Mouse (Mus musculus): Measurements from ENCODE around the gene Mrpl20. TPM values are rescaled to one million over a fixed set of nuclear protein-coding genes. Genes with fewer than 3 reads are reported as not detected.
A peak's percentile ranks its signal among the peaks of the same experiment; 100 is the strongest.

The Mrpl20 gene
- polyA plus RNA-seq, 1 experiment from 2014 or later: 255 TPM

GRCm38 (mm10) chr4:155849391-155849790 lies 46.7 kb downstream of the Mrpl20 start:
- DNase-seq (no peak), ATAC-seq (ENCODE audit: low FRiP score, low TSS enrichment) (no peak)
- H3K27ac ChIP-seq (replicated peaks; ENCODE audit: low read depth, low read length): no peak overlapping the region
- H3K27me3 ChIP-seq (ENCODE audit: control insufficient read depth, insufficient read depth, low read length): no peaks in the 10 kb centered on the region
- no peaks in the 10 kb centered on the region for H3K9me3 ChIP-seq (ENCODE audit: control insufficient read depth, low read length)
- H3K4me1 ChIP-seq (ENCODE audit: control insufficient read depth, insufficient read depth, low read length): peaks cover 25% of the 10 kb centered on the region
- peak overlapping the region; percentile 95 for H3K4me2 ChIP-seq (ENCODE audit: low read length)
- H3K4me3 ChIP-seq (replicated peaks; ENCODE audit: low read depth, low read length): no peak overlapping the region
- 89% methylated on average over 2 of the region's 2 CpGs for WGBS
- H3K36me3 ChIP-seq (ENCODE audit: control insufficient read depth, insufficient read depth, low read length): peaks cover 12% of the 10 kb centered on the region; the same call in 1 of the 2 replicates
- H3K9ac ChIP-seq (replicated peaks; ENCODE audit: low read length): no peak overlapping the region

GRCm38 (mm10) chr4:155849792-155850451 lies 47.2 kb downstream of the Mrpl20 start:
- WGBS: 91% methylated on average over 3 of the region's 3 CpGs
- Histone ChIP-seq H3K4me3 (replicated peaks; ENCODE audit: low read depth, low read length) (no peak overlapping the region), H3K9ac (replicated peaks; ENCODE audit: low read length) (no peak overlapping the region), H3K4me1 (ENCODE audit: control insufficient read depth, insufficient read depth, low read length) (peaks cover 25% of the 10 kb centered on the region), H3K4me2 (ENCODE audit: low read length) (no peak overlapping the region), H3K36me3 (ENCODE audit: control insufficient read depth, insufficient read depth, low read length) (peaks cover 18% of the 10 kb centered on the region), H3K27ac (replicated peaks; ENCODE audit: low read depth, low read length) (no peak overlapping the region), H3K27me3 (ENCODE audit: control insufficient read depth, insufficient read depth, low read length) (no peaks in the 10 kb centered on the region), H3K9me3 (ENCODE audit: control insufficient read depth, low read length) (no peaks in the 10 kb centered on the region)
- no peak for DNase-seq
- no peak for ATAC-seq (ENCODE audit: low FRiP score, low TSS enrichment)

GRCm38 (mm10) chr4:155851368-155851767 lies 48.7 kb downstream of the Mrpl20 start:
- H3K9ac ChIP-seq (replicated peaks; ENCODE audit: low read length): no peak overlapping the region
- no peak overlapping the region for H3K4me3 ChIP-seq (replicated peaks; ENCODE audit: low read depth, low read length)
- DNase-seq (no peak), ATAC-seq (ENCODE audit: low FRiP score, low TSS enrichment) (no peak)
- peaks cover 32% of the 10 kb centered on the region for H3K36me3 ChIP-seq (ENCODE audit: control insufficient read depth, insufficient read depth, low read length)
- WGBS: 92% methylated on average over 3 of the region's 3 CpGs
- no peak overlapping the region for H3K4me2 ChIP-seq (ENCODE audit: low read length)
- H3K9me3 ChIP-seq (ENCODE audit: control insufficient read depth, low read length): no peaks in the 10 kb centered on the region
- peaks cover 24% of the 10 kb centered on the region for H3K4me1 ChIP-seq (ENCODE audit: control insufficient read depth, insufficient read depth, low read length)
- H3K27me3 ChIP-seq (ENCODE audit: control insufficient read depth, insufficient read depth, low read length): no peaks in the 10 kb centered on the region
- H3K27ac ChIP-seq (replicated peaks; ENCODE audit: low read depth, low read length): no peak overlapping the region

- H3K27ac ChIP-seq (replicated peaks; ENCODE audit: low read depth, low read length): no peak overlapping the region
- H3K4me1 ChIP-seq (ENCODE audit: control insufficient read depth, insufficient read depth, low read length): peaks cover 18% of the 10 kb centered on the region
- H3K36me3 ChIP-seq (ENCODE audit: control insufficient read depth, insufficient read depth, low read length): peaks cover 38% of the 10 kb centered on the region
- no peaks in the 10 kb centered on the region for H3K9me3 ChIP-seq (ENCODE audit: control insufficient read depth, low read length)
- H3K9ac ChIP-seq (replicated peaks; ENCODE audit: low read length): no peak overlapping the region
- H3K4me3 ChIP-seq (replicated peaks; ENCODE audit: low read depth, low read length): no peak overlapping the region
- WGBS: 85% methylated on average over 2 of the region's 2 CpGs
- no peak for DNase-seq
- no peaks in the 10 kb centered on the region for H3K27me3 ChIP-seq (ENCODE audit: control insufficient read depth, insufficient read depth, low read length)
- ATAC-seq (ENCODE audit: low FRiP score, low TSS enrichment): no peak
- no peak overlapping the region for H3K4me2 ChIP-seq (ENCODE audit: low read length)
Observed at GRCm38 (mm10) chr4:155851951-155852411, 49.3 kb downstream of the Mrpl20 start.

- Histone ChIP-seq H3K4me1 (ENCODE audit: control insufficient read depth, insufficient read depth, low read length) (peaks cover 12% of the 10 kb centered on the region), H3K9me3 (ENCODE audit: control insufficient read depth, low read length) (no peaks in the 10 kb centered on the region), H3K27me3 (ENCODE audit: control insufficient read depth, insufficient read depth, low read length) (no peaks in the 10 kb centered on the region), H3K4me2 (ENCODE audit: low read length) (no peak overlapping the region), H3K27ac (replicated peaks; ENCODE audit: low read depth, low read length) (no peak overlapping the region), H3K9ac (replicated peaks; ENCODE audit: low read length) (no peak overlapping the region), H3K4me3 (replicated peaks; ENCODE audit: low read depth, low read length) (no peak overlapping the region), H3K36me3 (ENCODE audit: control insufficient read depth, insufficient read depth, low read length) (peaks cover 53% of the 10 kb centered on the region)
- no peak for DNase-seq
- no peak for ATAC-seq (ENCODE audit: low FRiP score, low TSS enrichment)
- WGBS: 97% methylated on average over 9 of the region's 9 CpGs
Observed at GRCm38 (mm10) chr4:155853421-155853820, 50.7 kb downstream of the Mrpl20 start.

- peaks cover 68% of the 10 kb centered on the region for H3K36me3 ChIP-seq (ENCODE audit: control insufficient read depth, insufficient read depth, low read length)
- H3K4me3 ChIP-seq (replicated peaks; ENCODE audit: low read depth, low read length): no peak overlapping the region
- no peaks in the 10 kb centered on the region for H3K27me3 ChIP-seq (ENCODE audit: control insufficient read depth, insufficient read depth, low read length)
- 96% methylated on average over 12 of the region's 12 CpGs for WGBS
- ATAC-seq (ENCODE audit: low FRiP score, low TSS enrichment): no peak
- H3K9ac ChIP-seq (replicated peaks; ENCODE audit: low read length): no peak overlapping the region
- H3K27ac ChIP-seq (replicated peaks; ENCODE audit: low read depth, low read length): no peak overlapping the region
- no peak for DNase-seq
- H3K4me1 ChIP-seq (ENCODE audit: control insufficient read depth, insufficient read depth, low read length): 0 out of 2 replicates have a peak, but pooled peaks cover under 1% of the 10 kb centered on the region
- H3K9me3 ChIP-seq (ENCODE audit: control insufficient read depth, low read length): no peaks in the 10 kb centered on the region
- no peak overlapping the region for H3K4me2 ChIP-seq (ENCODE audit: low read length)
Observed at GRCm38 (mm10) chr4:155854991-155855390, 52.3 kb downstream of the Mrpl20 start.

- H3K4me2 ChIP-seq (ENCODE audit: low read length): no peak overlapping the region
- WGBS: 92% methylated on average over 12 of the region's 12 CpGs
Observed at GRCm38 (mm10) chr4:155856071-155856470, 53.4 kb downstream of the Mrpl20 start.

GRCm38 (mm10) chr4:155856881-155857280 lies 54.2 kb downstream of the Mrpl20 start:
- H3K4me3 ChIP-seq (replicated peaks; ENCODE audit: low read depth, low read length): no peak overlapping the region
- H3K27me3 ChIP-seq (ENCODE audit: control insufficient read depth, insufficient read depth, low read length): no peaks in the 10 kb centered on the region
- H3K36me3 ChIP-seq (ENCODE audit: control insufficient read depth, insufficient read depth, low read length): peaks cover 86% of the 10 kb centered on the region
- H3K4me2 ChIP-seq (ENCODE audit: low read length): no peak overlapping the region
- H3K9ac ChIP-seq (replicated peaks; ENCODE audit: low read length): no peak overlapping the region
- no peak for DNase-seq
- H3K27ac ChIP-seq (replicated peaks; ENCODE audit: low read depth, low read length): no peak overlapping the region
- no peaks in the 10 kb centered on the region for H3K9me3 ChIP-seq (ENCODE audit: control insufficient read depth, low read length)
- no peak for ATAC-seq (ENCODE audit: low FRiP score, low TSS enrichment)
- 90% methylated on average over 3 of the region's 3 CpGs for WGBS
- H3K4me1 ChIP-seq (ENCODE audit: control insufficient read depth, insufficient read depth, low read length): no peaks in the 10 kb centered on the region

More at GRCm38 (mm10) chr4:155856071-155856470, 53.4 kb downstream of the Mrpl20 start:
- H3K36me3 ChIP-seq (ENCODE audit: control insufficient read depth, insufficient read depth, low read length): peaks cover 78% of the 10 kb centered on the region
- H3K4me1 ChIP-seq (ENCODE audit: control insufficient read depth, insufficient read depth, low read length): no peaks in the 10 kb centered on the region
- no peak overlapping the region for H3K27ac ChIP-seq (replicated peaks; ENCODE audit: low read depth, low read length)
- no peak for DNase-seq
- no peaks in the 10 kb centered on the region for H3K9me3 ChIP-seq (ENCODE audit: control insufficient read depth, low read length)
- H3K9ac ChIP-seq (replicated peaks; ENCODE audit: low read length): no peak overlapping the region
- ATAC-seq (ENCODE audit: low FRiP score, low TSS enrichment): no peak
- H3K27me3 ChIP-seq (ENCODE audit: control insufficient read depth, insufficient read depth, low read length): no peaks in the 10 kb centered on the region
- no peak overlapping the region for H3K4me3 ChIP-seq (replicated peaks; ENCODE audit: low read depth, low read length)

GRCm38 (mm10) chr4:155859318-155859717 lies 56.6 kb downstream of the Mrpl20 start:
- no peak overlapping the region for H3K27ac ChIP-seq (replicated peaks; ENCODE audit: low read depth, low read length)
- peaks cover 76% of the 10 kb centered on the region for H3K36me3 ChIP-seq (ENCODE audit: control insufficient read depth, insufficient read depth, low read length)
- H3K9ac ChIP-seq (replicated peaks; ENCODE audit: low read length): no peak overlapping the region
- H3K27me3 ChIP-seq (ENCODE audit: control insufficient read depth, insufficient read depth, low read length): no peaks in the 10 kb centered on the region
- DNase-seq (no peak), ATAC-seq (ENCODE audit: low FRiP score, low TSS enrichment) (no peak)
- H3K4me1 ChIP-seq (ENCODE audit: control insufficient read depth, insufficient read depth, low read length): no peaks in the 10 kb centered on the region
- no peak overlapping the region for H3K4me3 ChIP-seq (replicated peaks; ENCODE audit: low read depth, low read length)
- H3K9me3 ChIP-seq (ENCODE audit: control insufficient read depth, low read length): no peaks in the 10 kb centered on the region
- 37% methylated on average over 13 of the region's 13 CpGs for WGBS
- no peak overlapping the region for H3K4me2 ChIP-seq (ENCODE audit: low read length)
